Mouse (Mus musculus): ENCODE data around the gene Taco1. TPM values are rescaled to one million over a fixed set of nuclear protein-coding genes. Genes with fewer than 3 reads are reported as not detected.

Taco1 gene
- total and polyA plus RNA-seq, 2 experiments from 2014 or later = 6.4 to 19.4 TPM

- no peak overlapping the region for H3K9ac ChIP-seq (replicated peaks; ENCODE audit: low read length)
- H3K4me2 ChIP-seq (ENCODE audit: low read depth, low read length) = no peak overlapping the region
- TF ChIP-seq CTCF (IDR thresholded peaks at IDR 0.05; ENCODE audit: low read depth) = no peak
- no peak for ATAC-seq
- peaks cover 34% of the 10 kb centered on the region for H3K36me3 ChIP-seq (ENCODE audit: insufficient read depth, low read length)
- H3K4me3 ChIP-seq (ENCODE audit: low read length) = no peak overlapping the region
- H3K4me1 ChIP-seq (ENCODE audit: insufficient read depth, low read length) = no peaks in the 10 kb centered on the region
- DNase-seq (ENCODE audit: low spot score) = no peak
- H3K27me3 ChIP-seq (ENCODE audit: insufficient read depth, low read length) = no peaks in the 10 kb centered on the region
- H3K27ac ChIP-seq = no peak overlapping the region
- WGBS = 95% methylated on average over 5 of the region's 5 CpGs
- H3K9me3 ChIP-seq (ENCODE audit: low read length) = no peaks in the 10 kb centered on the region
Observed at GRCm38 (mm10) chr11:106122221-106122620, 56.4 kb downstream of the Taco1 start.

- TF ChIP-seq CTCF (IDR thresholded peaks at IDR 0.05; ENCODE audit: low read depth) = no peak
- H3K9me3 ChIP-seq (ENCODE audit: low read length) = no peaks in the 10 kb centered on the region
- no peak overlapping the region for H3K27ac ChIP-seq
- no peak for DNase-seq (ENCODE audit: low spot score)
- H3K4me1 ChIP-seq (ENCODE audit: insufficient read depth, low read length) = no peaks in the 10 kb centered on the region
- no peak overlapping the region for H3K9ac ChIP-seq (replicated peaks; ENCODE audit: low read length)
- no peak overlapping the region for H3K4me3 ChIP-seq (ENCODE audit: low read length)
- peaks cover 30% of the 10 kb centered on the region for H3K36me3 ChIP-seq (ENCODE audit: insufficient read depth, low read length)
- WGBS = 86% methylated on average over 3 of the region's 3 CpGs
- ATAC-seq = no peak
- no peak overlapping the region for H3K4me2 ChIP-seq (ENCODE audit: low read depth, low read length)
- H3K27me3 ChIP-seq (ENCODE audit: insufficient read depth, low read length) = no peaks in the 10 kb centered on the region
Observed at GRCm38 (mm10) chr11:106122736-106123135, 56.9 kb downstream of the Taco1 start.

Other genes starting within 250 kb of the Taco1 start
- gene Cyb561, start 112.7 kb upstream of the Taco1 start, total RNA-seq (2014; rRNA removed) = 45.9 and 52.9 TPM in 2 replicates
- gene Cyb561, start 112.7 kb upstream of the Taco1 start, polyA plus RNA-seq (2015; fragmentation: Nextera tagmentation; extraction: Ambion mirVana) = 55.9 and 57.8 TPM in 2 replicates
- 31.1 and 35.9 TPM in 2 replicates for gene Ace, start 98.1 kb upstream of the Taco1 start, total RNA-seq (2014; rRNA removed)
- 10.3 and 11.1 TPM in 2 replicates for gene Ace, start 98.1 kb upstream of the Taco1 start, polyA plus RNA-seq (2015; fragmentation: Nextera tagmentation; extraction: Ambion mirVana)
- not detected in 2 replicates for gene Ace3, start 71.4 kb upstream of the Taco1 start, total RNA-seq (2014; rRNA removed)
- not detected in 2 replicates for gene Ace3, start 71.4 kb upstream of the Taco1 start, polyA plus RNA-seq (2015; fragmentation: Nextera tagmentation; extraction: Ambion mirVana)
- gene Kcnh6, start 57.9 kb upstream of the Taco1 start, total RNA-seq (2014; rRNA removed) = 4.3 and 7.9 TPM in 2 replicates
- 2.4 and 3.0 TPM in 2 replicates for gene Kcnh6, start 57.9 kb upstream of the Taco1 start, polyA plus RNA-seq (2015; fragmentation: Nextera tagmentation; extraction: Ambion mirVana)
- 265 and 283 TPM in 2 replicates for gene Dcaf7, start 29.2 kb upstream of the Taco1 start, total RNA-seq (2014; rRNA removed)
- 127 and 137 TPM in 2 replicates for gene Dcaf7, start 29.2 kb upstream of the Taco1 start, polyA plus RNA-seq (2015; fragmentation: Nextera tagmentation; extraction: Ambion mirVana)
- gene Map3k3, start 18.6 kb downstream of the Taco1 start, total RNA-seq (2014; rRNA removed) = 26.7 and 38.0 TPM in 2 replicates
- 8.9 and 9.1 TPM in 2 replicates for gene Map3k3, start 18.6 kb downstream of the Taco1 start, polyA plus RNA-seq (2015; fragmentation: Nextera tagmentation; extraction: Ambion mirVana)
- gene Gm10840, start 94.8 kb downstream of the Taco1 start, total RNA-seq (2014; rRNA removed) = not detected in 2 replicates
- not detected in 2 replicates for gene Gm10840, start 94.8 kb downstream of the Taco1 start, polyA plus RNA-seq (2015; fragmentation: Nextera tagmentation; extraction: Ambion mirVana)
- 72.2 and 80.6 TPM in 2 replicates for gene Limd2, start 94.8 kb downstream of the Taco1 start, total RNA-seq (2014; rRNA removed)
- 120 and 124 TPM in 2 replicates for gene Limd2, start 94.8 kb downstream of the Taco1 start, polyA plus RNA-seq (2015; fragmentation: Nextera tagmentation; extraction: Ambion mirVana)
- gene Strada, start 136.1 kb downstream of the Taco1 start, total RNA-seq (2014; rRNA removed) = 34.1 and 39.2 TPM in 2 replicates
- 23.6 and 25.0 TPM in 2 replicates for gene Strada, start 136.1 kb downstream of the Taco1 start, polyA plus RNA-seq (2015; fragmentation: Nextera tagmentation; extraction: Ambion mirVana)
- gene Ccdc47, start 150.3 kb downstream of the Taco1 start, total RNA-seq (2014; rRNA removed) = 15.2 and 16.9 TPM in 2 replicates
- 85.2 TPM in 2 replicates for gene Ccdc47, start 150.3 kb downstream of the Taco1 start, polyA plus RNA-seq (2015; fragmentation: Nextera tagmentation; extraction: Ambion mirVana)
- gene Ddx42, start 150.9 kb downstream of the Taco1 start, total RNA-seq (2014; rRNA removed) = 34.1 and 38.1 TPM in 2 replicates
- 61.9 and 62.0 TPM in 2 replicates for gene Ddx42, start 150.9 kb downstream of the Taco1 start, polyA plus RNA-seq (2015; fragmentation: Nextera tagmentation; extraction: Ambion mirVana)
- gene Ftsj3, start 190.0 kb downstream of the Taco1 start, total RNA-seq (2014; rRNA removed) = 24.4 and 55.6 TPM in 2 replicates
- 28.5 and 29.4 TPM in 2 replicates for gene Ftsj3, start 190.0 kb downstream of the Taco1 start, polyA plus RNA-seq (2015; fragmentation: Nextera tagmentation; extraction: Ambion mirVana)
- 55.4 and 58.9 TPM in 2 replicates for gene Psmc5, start 190.1 kb downstream of the Taco1 start, total RNA-seq (2014; rRNA removed)
- 305 and 308 TPM in 2 replicates for gene Psmc5, start 190.1 kb downstream of the Taco1 start, polyA plus RNA-seq (2015; fragmentation: Nextera tagmentation; extraction: Ambion mirVana)
- gene Smarcd2, start 206.9 kb downstream of the Taco1 start, total RNA-seq (2014; rRNA removed) = 26.8 and 34.1 TPM in 2 replicates
- gene Smarcd2, start 206.9 kb downstream of the Taco1 start, polyA plus RNA-seq (2015; fragmentation: Nextera tagmentation; extraction: Ambion mirVana) = 10.4 and 12.3 TPM in 2 replicates
- 0.05 and 1.3 TPM in 2 replicates for gene Tcam1, start 210.6 kb downstream of the Taco1 start, total RNA-seq (2014; rRNA removed)
- gene Tcam1, start 210.6 kb downstream of the Taco1 start, polyA plus RNA-seq (2015; fragmentation: Nextera tagmentation; extraction: Ambion mirVana) = 0.19 and 0.23 TPM in 2 replicates
- not detected in 2 replicates for gene Gh, start 235.8 kb downstream of the Taco1 start, total RNA-seq (2014; rRNA removed)
- gene Gh, start 235.8 kb downstream of the Taco1 start, polyA plus RNA-seq (2015; fragmentation: Nextera tagmentation; extraction: Ambion mirVana) = not detected in 2 replicates
- gene Cd79b, start 248.7 kb downstream of the Taco1 start, total RNA-seq (2014; rRNA removed) = 0.25 and 0.63 TPM in 2 replicates
- gene Cd79b, start 248.7 kb downstream of the Taco1 start, polyA plus RNA-seq (2015; fragmentation: Nextera tagmentation; extraction: Ambion mirVana) = 1.3 and 1.7 TPM in 2 replicates

Data from hindbrain, postnatal 0 days (tissue).